Comparison of ENCODE assay signal across 11 mouse cellular contexts in the genomic region with DNA sequence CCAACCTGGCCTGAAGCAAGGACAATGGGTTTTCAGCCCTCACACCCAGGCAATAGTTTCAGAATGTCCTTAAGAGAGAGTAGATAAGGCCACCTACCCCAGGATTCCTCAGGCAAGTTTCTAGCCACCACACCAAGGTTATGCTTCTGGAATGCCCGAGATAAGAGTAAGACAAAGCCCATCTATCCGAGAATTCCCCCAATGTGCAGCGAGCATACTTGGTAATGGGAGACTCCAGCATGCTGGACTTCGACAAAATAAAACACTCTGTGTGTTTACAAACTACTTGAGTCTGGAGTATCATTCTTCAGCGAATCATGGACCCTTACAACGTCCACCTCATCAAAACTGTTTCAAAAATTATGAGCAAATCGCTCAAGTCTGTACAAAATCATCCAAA. TPM values are rescaled to one million over a fixed set of nuclear protein-coding genes. Genes with fewer than 3 reads are reported as not detected.
DNase-seq lines count a peak whose midpoint lies in the region; ATAC-seq and TF ChIP-seq lines count a peak whose summit lies in the region.
"Had no signal": no experiment of that assay in that cellular context is flagged by ENCODE, and none has a peak within 500 bp of the region (broad histone marks: within the 10 kb centered on the region; RNA-seq: fewer than 3 reads in every experiment).

No protein-coding gene starts in this region.

- H3K9me3 ChIP-seq in erythroblast, embryonic 14.5 days (ENCODE audit: control insufficient read depth, low read length): no peaks in the 10 kb centered on the region
- no peaks in the 10 kb centered on the region for H3K9me3 ChIP-seq in limb, embryonic 15.5 days
- H3K9me3 ChIP-seq: megakaryocyte, embryonic 14.5 days had no signal

- no peaks in the 10 kb centered on the region for H3K27me3 ChIP-seq in erythroblast, embryonic 14.5 days (ENCODE audit: control insufficient read depth)
- no peaks in the 10 kb centered on the region for H3K27me3 ChIP-seq in testis, adult 2 months (ENCODE audit: control insufficient read depth, insufficient read depth, low read length)
- no peaks in the 10 kb centered on the region for H3K27me3 ChIP-seq in limb, embryonic 15.5 days
- H3K27me3 ChIP-seq: megakaryocyte, embryonic 14.5 days had no signal

- peaks cover 17% of the 10 kb centered on the region for H3K36me3 ChIP-seq in erythroblast, embryonic 14.5 days (ENCODE audit: control insufficient read depth)
- no peaks in the 10 kb centered on the region for H3K36me3 ChIP-seq in testis, adult 2 months (ENCODE audit: control insufficient read depth, insufficient read depth, low read length)
- peaks cover 12% of the 10 kb centered on the region for H3K36me3 ChIP-seq in limb, embryonic 15.5 days

- no peak overlapping the region for H3K9ac ChIP-seq in limb, embryonic 15.5 days

- no peak for TF ChIP-seq POLR2A in testis, adult 2 months (IDR thresholded peaks at IDR 0.05; ENCODE audit: control insufficient read depth, low read depth, low read length)

- H3K4me1 ChIP-seq in erythroblast, embryonic 14.5 days (ENCODE audit: control insufficient read depth): peaks cover 42% of the 10 kb centered on the region
- H3K4me1 ChIP-seq in testis, adult 2 months (ENCODE audit: control insufficient read depth, insufficient read depth, low read length): no peaks in the 10 kb centered on the region; the same call in 1 of the 2 replicates
- H3K4me1 ChIP-seq in limb, embryonic 15.5 days: 0 out of 2 replicates have a peak, but pooled peaks cover 4% of the 10 kb centered on the region

- peak overlapping the region; percentile 85 for H3K4me3 ChIP-seq in erythroblast, embryonic 14.5 days (replicated peaks)
- H3K4me3 ChIP-seq in testis, adult 2 months (ENCODE audit: control insufficient read depth, low read depth, low read length): peak overlapping the region; percentile 1; the same call in 1 of the 2 replicates
- peak overlapping the region; percentile 57 for H3K4me3 ChIP-seq in limb, embryonic 15.5 days

- no peak overlapping the region; the same call in 1 of the 2 replicates for H3K4me2 ChIP-seq in limb, embryonic 15.5 days

- TF ChIP-seq CTCF in testis, adult 2 months (IDR thresholded peaks at IDR 0.05; ENCODE audit: control insufficient read depth, insufficient read depth, insufficient replicate concordance, low read depth, low read length): no peak

- H3K27ac ChIP-seq in testis, adult 2 months (ENCODE audit: control insufficient read depth, insufficient read depth, low read depth, low read length): peak overlapping the region; percentile 34; the same call in 1 of the 2 replicates
- peak overlapping the region; percentile 88 for H3K27ac ChIP-seq in limb, embryonic 15.5 days

- WGBS in limb, embryonic 15.5 days: 68% methylated on average over 7 of the region's 7 CpGs

- no peak for DNase-seq in testis, postnatal 10 days (ENCODE audit: low spot score)
- peak; percentile 11 for DNase-seq in yolk sac, embryonic 10.5 days (ENCODE audit: low spot score)
- no peak for DNase-seq in natural killer cell, adult 2 months (ENCODE audit: low spot score in 2 of 2)

- ATAC-seq in erythroblast, adult 5-6 weeks (replicated peaks; ENCODE audit: low FRiP score, poor library complexity, severe bottlenecking): no peak
- ATAC-seq in limb, embryonic 15.5 days (ENCODE audit: insufficient number of reproducible peaks, low FRiP score, low TSS enrichment, low read depth): no peak
- no peak for ATAC-seq in erythroid progenitor cell, adult 5-6 weeks (replicated peaks; ENCODE audit: low FRiP score, poor library complexity, severe bottlenecking)

RNA-seq across cellular contexts. Expression of gene 1810037I17Rik, which starts 0.9 kb away (rescaled TPM):
- polyA plus RNA-seq in erythroblast, embryonic 14.5 days (2012): 13.1 and 15.7 TPM in 2 replicates
- 21.3 and 33.6 TPM in 2 replicates for total RNA-seq in erythroblast, adult 5-6 weeks (2015; ENCODE audit: low replicate concordance)
- total RNA-seq in erythroblast, adult 5-6 weeks (2017; ENCODE audit: low replicate concordance): 9.3 and 12.0 TPM in 2 replicates
- 19.8 and 22.1 TPM in 2 replicates for polyA plus RNA-seq in testis, adult 2 months (2012; rRNA removed)
- polyA plus RNA-seq in limb, embryonic 15.5 days (2015; fragmentation: Nextera tagmentation; extraction: Ambion mirVana): 119 and 138 TPM in 2 replicates
- 69.2 and 79.6 TPM in 2 replicates for total RNA-seq in erythroid progenitor cell, adult 5-6 weeks (2015; ENCODE audit: low replicate concordance)
- 27.6 and 34.5 TPM in 2 replicates for total RNA-seq in erythroid progenitor cell, adult 5-6 weeks (2017; ENCODE audit: low replicate concordance)

RNA-seq across cellular contexts. Expression of gene Gm10959, which starts 4.0 kb away (rescaled TPM):
- not detected in 2 replicates for polyA plus RNA-seq in erythroblast, embryonic 14.5 days (2012)
- total RNA-seq in erythroblast, adult 5-6 weeks (2015; ENCODE audit: low replicate concordance): not detected in 2 replicates
- not detected in 2 replicates for total RNA-seq in erythroblast, adult 5-6 weeks (2017; ENCODE audit: low replicate concordance)
- polyA plus RNA-seq in testis, adult 2 months (2012; rRNA removed): not detected in 2 replicates
- polyA plus RNA-seq in limb, embryonic 15.5 days (2015; fragmentation: Nextera tagmentation; extraction: Ambion mirVana): not detected in 2 replicates
- not detected in 2 replicates for total RNA-seq in erythroid progenitor cell, adult 5-6 weeks (2015; ENCODE audit: low replicate concordance)
- not detected in 2 replicates for total RNA-seq in erythroid progenitor cell, adult 5-6 weeks (2017; ENCODE audit: low replicate concordance)
- total RNA-seq: gastrocnemius, postnatal 4 days had no signal
- polyA plus RNA-seq: C2C12 had no signal

RNA-seq across cellular contexts. Expression of gene Fabp2, which starts 28.3 kb away (rescaled TPM):
- not detected in 2 replicates for polyA plus RNA-seq in erythroblast, embryonic 14.5 days (2012)
- total RNA-seq in erythroblast, adult 5-6 weeks (2015; ENCODE audit: low replicate concordance): not detected in 2 replicates
- total RNA-seq in erythroblast, adult 5-6 weeks (2017; ENCODE audit: low replicate concordance): not detected in 2 replicates
- not detected in 2 replicates for polyA plus RNA-seq in testis, adult 2 months (2012; rRNA removed)
- polyA plus RNA-seq in limb, embryonic 15.5 days (2015; fragmentation: Nextera tagmentation; extraction: Ambion mirVana): not detected in 2 replicates
- total RNA-seq in erythroid progenitor cell, adult 5-6 weeks (2015; ENCODE audit: low replicate concordance): not detected in 2 replicates
- not detected in 2 replicates for total RNA-seq in erythroid progenitor cell, adult 5-6 weeks (2017; ENCODE audit: low replicate concordance)
- total RNA-seq: gastrocnemius, postnatal 4 days had no signal
- polyA plus RNA-seq: C2C12 had no signal

Comparison
In these comparisons a context has a peak if more than half of its experiments do, and no peak if none do; other contexts are left out.
1. H3K4me3 ChIP-seq: peak in every context shown above with its lines; median percentile 85 in erythroblast, embryonic 14.5 days; 57 in limb, embryonic 15.5 days; 1 in testis, adult 2 months.